Mouse (Mus musculus): ENCODE measurements at regions not wholly inside any gene's neighbourhood (a gene's known extent, or its start where the extent isn't known, plus 50 kb on each side); places are given as distances from the start of the nearest gene placed in this dataset.

GRCm38 (mm10) chr2:147454362-147455257 is 92.9 kb downstream of the Pax1 start:
- Histone ChIP-seq H3K36me3 (replicated peaks; ENCODE audit: control insufficient read depth, insufficient read depth, low read depth) (no peaks in the 10 kb centered on the region), H3K27ac (no peak overlapping the region), H3K4me1 (replicated peaks; ENCODE audit: control insufficient read depth in 2 of 2, insufficient read depth in 2 of 2, low read length in 1 of 2) (no peaks in the 10 kb centered on the region), H3K4me2 (ENCODE audit: low read depth) (no peak overlapping the region), H3K27me3 (ENCODE audit: control insufficient read depth, insufficient read depth, low read length) (no peaks in the 10 kb centered on the region), H3K9ac (replicated peaks) (no peak overlapping the region), H3K9me3 (ENCODE audit: control insufficient read depth, low read length) (no peaks in the 10 kb centered on the region), H3K4me3 (ENCODE audit: insufficient read depth in 1 of 2, low read depth in 2 of 2, low read length in 2 of 2) (no peak overlapping the region)
- DNase-seq (ENCODE audit: low read depth in 3 of 3, low spot score in 3 of 3) (no peak), ATAC-seq (ENCODE audit: insufficient read depth) (no peak)
- TF ChIP-seq CTCF (IDR thresholded peaks at IDR 0.05; ENCODE audit: low read depth) (no peak), EP300 (IDR thresholded peaks at IDR 0.05; ENCODE audit: low read depth) (no peak)
- 51% methylated on average over 18 of the region's 18 CpGs for WGBS (ENCODE audit: insufficient replicate concordance)

Measured in liver, embryonic 14.5 days (tissue).